Mouse (Mus musculus): Measurements from ENCODE around the gene Cbfa2t3. TPM values are rescaled to one million over a fixed set of nuclear protein-coding genes. Genes with fewer than 3 reads are reported as not detected.

Cbfa2t3 gene
- total RNA-seq, 2 experiments from 2014 or later = 18.5 to 25.3 TPM

GRCm38 (mm10) chr8:122695438-122696042, 3.4 kb downstream of the Cbfa2t3 start:
- intact Hi-C loops (cut with DNase I) = no loop called here
- no peak for DNase-seq (ENCODE audit: low spot score)

GRCm38 (mm10) chr8:122692152-122692551, 6.8 kb downstream of the Cbfa2t3 start:
- DNase-seq (ENCODE audit: low spot score) = no peak
- intact Hi-C loops (cut with DNase I) = no loop called here

GRCm38 (mm10) chr8:122691018-122691417, 7.9 kb downstream of the Cbfa2t3 start:
- DNase-seq (ENCODE audit: low spot score) = no peak
- intact Hi-C loops (cut with DNase I) = no loop called here

GRCm38 (mm10) chr8:122689315-122689714, 9.6 kb downstream of the Cbfa2t3 start:
- DNase-seq (ENCODE audit: low spot score) = no peak
- intact Hi-C loops (cut with DNase I) = loop anchor here (10.0 kb wide), 1 partner anchor 375 kb away; the partner anchor contains the start of gene Spg7

- no peak for DNase-seq (ENCODE audit: low spot score)
- intact Hi-C loops (cut with DNase I) = loop anchor here (10.0 kb wide), 1 partner anchor 378 kb away; the partner anchor contains the start of gene Spg7
Observed at GRCm38 (mm10) chr8:122686879-122687278, 12.0 kb downstream of the Cbfa2t3 start.

- no peak for DNase-seq (ENCODE audit: low spot score)
- intact Hi-C loops (cut with DNase I) = loop anchor here (10.0 kb wide), 1 partner anchor 380 kb away; the partner anchor contains the start of gene Spg7
Observed at GRCm38 (mm10) chr8:122685097-122685861, 13.6 kb downstream of the Cbfa2t3 start.

- intact Hi-C loops (cut with DNase I) = loop anchor here (5.0 to 10.0 kb wide), 2 partner anchors 129 to 382 kb away; partner anchors contain the start of gene Spg7
- DNase-seq (ENCODE audit: low spot score) = no peak
Observed at GRCm38 (mm10) chr8:122682820-122683219, 16.1 kb downstream of the Cbfa2t3 start.

- intact Hi-C loops (cut with DNase I) = loop anchor here (5.0 to 10.0 kb wide), 2 partner anchors 132 to 385 kb away; partner anchors contain the start of gene Spg7
- DNase-seq (ENCODE audit: low spot score) = no peak
Observed at GRCm38 (mm10) chr8:122680171-122680570, 18.7 kb downstream of the Cbfa2t3 start.

- DNase-seq (ENCODE audit: low spot score) = no peak
- intact Hi-C loops (cut with DNase I) = loop anchor here (2.0 kb wide), 4 partner anchors 33 to 151 kb away; partner anchors contain the start of gene Acsf3
Observed at GRCm38 (mm10) chr8:122679325-122679920, 19.5 kb downstream of the Cbfa2t3 start.

- intact Hi-C loops (cut with DNase I) = loop anchor here (2.0 kb wide), 4 partner anchors 34 to 152 kb away; partner anchors contain the start of gene Acsf3
- DNase-seq (ENCODE audit: low spot score) = no peak
Observed at GRCm38 (mm10) chr8:122678896-122679210, 20.1 kb downstream of the Cbfa2t3 start.

- intact Hi-C loops (cut with DNase I) = loop anchor here (2.0 kb wide), 4 partner anchors 35 to 153 kb away; partner anchors contain the start of gene Acsf3
- peak; percentile 72 for DNase-seq (ENCODE audit: low spot score)
Observed at GRCm38 (mm10) chr8:122678061-122678895, 20.6 kb downstream of the Cbfa2t3 start.

- intact Hi-C loops (cut with DNase I) = loop anchor here (2.0 kb wide), 4 partner anchors 35 to 153 kb away; partner anchors contain the start of gene Acsf3
- DNase-seq (ENCODE audit: low spot score) = no peak
Observed at GRCm38 (mm10) chr8:122677481-122678021, 21.4 kb downstream of the Cbfa2t3 start.

GRCm38 (mm10) chr8:122676621-122677480, 22.1 kb downstream of the Cbfa2t3 start:
- intact Hi-C loops (cut with DNase I) = no loop called here
- DNase-seq (ENCODE audit: low spot score) = peak; percentile 70

GRCm38 (mm10) chr8:122675596-122676420, 23.1 kb downstream of the Cbfa2t3 start:
- DNase-seq (ENCODE audit: low spot score) = no peak
- intact Hi-C loops (cut with DNase I) = no loop called here

GRCm38 (mm10) chr8:122674999-122675398, 23.9 kb downstream of the Cbfa2t3 start:
- DNase-seq (ENCODE audit: low spot score) = no peak
- intact Hi-C loops (cut with DNase I) = no loop called here

- no peak for DNase-seq (ENCODE audit: low spot score)
- intact Hi-C loops (cut with DNase I) = no loop called here
Observed at GRCm38 (mm10) chr8:122673989-122674388, 24.9 kb downstream of the Cbfa2t3 start.

- no peak for DNase-seq (ENCODE audit: low spot score)
- intact Hi-C loops (cut with DNase I) = no loop called here
Observed at GRCm38 (mm10) chr8:122671894-122672293, 27.0 kb downstream of the Cbfa2t3 start.

GRCm38 (mm10) chr8:122670718-122671117, 28.2 kb downstream of the Cbfa2t3 start:
- intact Hi-C loops (cut with DNase I) = no loop called here
- DNase-seq (ENCODE audit: low spot score) = no peak

Measured in heart, postnatal 25 days (tissue).